ENCODE assay signal across 9 mouse cellular contexts in genomic region chr2:152225536-152225935, GRCm38 (mm10). TPM values are rescaled to one million over a fixed set of nuclear protein-coding genes. Genes with fewer than 3 reads are reported as not detected.
A peak's percentile ranks its signal among the peaks of the same experiment; 100 is the strongest.
DNase-seq lines count a peak whose midpoint lies in the region; ATAC-seq and TF ChIP-seq lines count a peak whose summit lies in the region.
"Had no signal": no experiment of that assay in that cellular context is flagged by ENCODE, and none has a peak within 500 bp of the region (broad histone marks: within the 10 kb centered on the region; RNA-seq: fewer than 3 reads in every experiment).

No protein-coding gene starts in this region.

- ATAC-seq in forebrain, embryonic 11.5 days (replicated peaks; ENCODE audit: low FRiP score): no peak
- no peak for ATAC-seq in forebrain, postnatal 0 days
- no peak for ATAC-seq in liver, embryonic 11.5 days (replicated peaks; ENCODE audit: low FRiP score)
- no peak for ATAC-seq in hindbrain, embryonic 14.5 days (ENCODE audit: low FRiP score)

- TF ChIP-seq POLR2A in myocyte (IDR thresholded peaks at IDR 0.05; ENCODE audit: insufficient read length, low read depth): no peak

- H3K4me3 ChIP-seq in forebrain, embryonic 11.5 days (ENCODE audit: low read depth, low read length): no peak overlapping the region
- H3K4me3 ChIP-seq in forebrain, postnatal 0 days (ENCODE audit: low read depth, low read length): no peak overlapping the region
- H3K4me3 ChIP-seq in liver, embryonic 11.5 days (ENCODE audit: low read depth, low read length): peak overlapping the region; percentile 79; the same call in 1 of the 2 replicates
- no peak overlapping the region for H3K4me3 ChIP-seq in hindbrain, embryonic 14.5 days (replicated peaks; ENCODE audit: low read length)
- peak overlapping the region; percentile 79 for H3K4me3 ChIP-seq in myocyte

- 73% methylated on average over 7 of the region's 7 CpGs for WGBS in forebrain, embryonic 11.5 days
- 82% methylated on average over 7 of the region's 7 CpGs for WGBS in forebrain, postnatal 0 days
- WGBS in liver, embryonic 11.5 days: 76% methylated on average over 7 of the region's 7 CpGs
- 81% methylated on average over 7 of the region's 7 CpGs for WGBS in hindbrain, embryonic 14.5 days

- no peaks in the 10 kb centered on the region; the same call in 1 of the 2 replicates for H3K4me1 ChIP-seq in forebrain, embryonic 11.5 days (replicated peaks; ENCODE audit: control insufficient read depth, insufficient read depth, low read length)
- H3K4me1 ChIP-seq in forebrain, postnatal 0 days (ENCODE audit: insufficient read depth): peaks cover 12% of the 10 kb centered on the region
- peaks cover 12% of the 10 kb centered on the region for H3K4me1 ChIP-seq in liver, embryonic 11.5 days (replicated peaks; ENCODE audit: control insufficient read depth, insufficient read depth, low read length)
- H3K4me1 ChIP-seq in hindbrain, embryonic 14.5 days (replicated peaks; ENCODE audit: control insufficient read depth, insufficient read depth, low read length): peaks cover 21% of the 10 kb centered on the region

- no peak overlapping the region for H3ac ChIP-seq in myocyte (ENCODE audit: control insufficient read depth, insufficient read length)

- H3K9ac ChIP-seq in forebrain, embryonic 11.5 days (ENCODE audit: low read length): no peak overlapping the region; the same call in 1 of the 2 replicates
- H3K9ac ChIP-seq in forebrain, postnatal 0 days: no peak overlapping the region
- peak overlapping the region; percentile 46 for H3K9ac ChIP-seq in liver, embryonic 11.5 days (ENCODE audit: low read depth, low read length)
- peak overlapping the region; percentile 98; the same call in 1 of the 2 replicates for H3K9ac ChIP-seq in hindbrain, embryonic 14.5 days

- H3K36me3 ChIP-seq in forebrain, embryonic 11.5 days (ENCODE audit: control insufficient read depth, insufficient read depth, low read length): no peaks in the 10 kb centered on the region
- no peaks in the 10 kb centered on the region for H3K36me3 ChIP-seq in forebrain, postnatal 0 days (ENCODE audit: insufficient read depth)
- H3K36me3 ChIP-seq in liver, embryonic 11.5 days (ENCODE audit: control insufficient read depth, insufficient read depth, low read length): no peaks in the 10 kb centered on the region; the same call in 1 of the 2 replicates
- H3K36me3 ChIP-seq in hindbrain, embryonic 14.5 days (replicated peaks; ENCODE audit: control insufficient read depth, insufficient read depth): no peaks in the 10 kb centered on the region
- no peaks in the 10 kb centered on the region for H3K36me3 ChIP-seq in myocyte (ENCODE audit: control insufficient read depth, insufficient read depth)

- H3K79me2 ChIP-seq in myocyte (ENCODE audit: control insufficient read depth, insufficient read depth): peaks cover 35% of the 10 kb centered on the region

- H3K27me3 ChIP-seq in forebrain, embryonic 11.5 days (ENCODE audit: control insufficient read depth, insufficient read depth, low read length): no peaks in the 10 kb centered on the region
- no peaks in the 10 kb centered on the region for H3K27me3 ChIP-seq in forebrain, postnatal 0 days (ENCODE audit: insufficient read depth, low read length)
- H3K27me3 ChIP-seq in liver, embryonic 11.5 days (replicated peaks; ENCODE audit: control insufficient read depth, insufficient read depth, low read length): no peaks in the 10 kb centered on the region
- no peaks in the 10 kb centered on the region for H3K27me3 ChIP-seq in hindbrain, embryonic 14.5 days (ENCODE audit: control insufficient read depth, insufficient read depth, low read length)
- H3K27me3 ChIP-seq in myocyte (ENCODE audit: control insufficient read depth, insufficient read depth, insufficient read length): no peaks in the 10 kb centered on the region

- H3K27ac ChIP-seq in forebrain, embryonic 11.5 days (ENCODE audit: low read depth, low read length): no peak overlapping the region
- no peak overlapping the region for H3K27ac ChIP-seq in forebrain, postnatal 0 days (ENCODE audit: low read depth, low read length)
- no peak overlapping the region for H3K27ac ChIP-seq in liver, embryonic 11.5 days (ENCODE audit: low read depth, low read length)
- no peak overlapping the region for H3K27ac ChIP-seq in hindbrain, embryonic 14.5 days

- DNase-seq in forebrain, embryonic 11.5 days (ENCODE audit: low spot score): no peak
- DNase-seq in forebrain, postnatal 0 days: no peak
- DNase-seq in liver, embryonic 11.5 days (ENCODE audit: low spot score): no peak
- DNase-seq in liver: no peak
- no peak for DNase-seq in hindbrain, embryonic 14.5 days (ENCODE audit: low spot score)
- no peak for DNase-seq in urinary bladder, postnatal 25 days (ENCODE audit: low spot score)
- no peak for DNase-seq in right cerebral cortex, postnatal 4 days
- DNase-seq: adrenal gland, adult 2 months had no signal

- no peak for TF ChIP-seq CTCF in forebrain, postnatal 0 days (IDR thresholded peaks at IDR 0.05; ENCODE audit: low read depth)

- H3K9me3 ChIP-seq in forebrain, embryonic 11.5 days (ENCODE audit: control insufficient read depth, low read length): no peaks in the 10 kb centered on the region
- H3K9me3 ChIP-seq in forebrain, postnatal 0 days (ENCODE audit: low read length): no peaks in the 10 kb centered on the region
- no peaks in the 10 kb centered on the region for H3K9me3 ChIP-seq in liver, embryonic 11.5 days (ENCODE audit: control insufficient read depth, low read length)
- H3K9me3 ChIP-seq in hindbrain, embryonic 14.5 days (ENCODE audit: control insufficient read depth, low read length): no peaks in the 10 kb centered on the region

- peak overlapping the region; percentile 45; the same call in 1 of the 2 replicates for H3K4me2 ChIP-seq in forebrain, embryonic 11.5 days (ENCODE audit: low read depth, low read length, severe bottlenecking)
- no peak overlapping the region for H3K4me2 ChIP-seq in forebrain, postnatal 0 days (ENCODE audit: low read depth)
- peak overlapping the region; percentile 58 for H3K4me2 ChIP-seq in liver, embryonic 11.5 days
- peak overlapping the region; percentile 47; the same call in 1 of the 2 replicates for H3K4me2 ChIP-seq in hindbrain, embryonic 14.5 days (replicated peaks)
- peak overlapping the region; percentile 79 for H3K4me2 ChIP-seq in myocyte (ENCODE audit: low read depth)

TF ChIP-seq in myocyte, 11 proteins besides CTCF, POLR2A, EP300 and RAD21:
- TF ChIP-seq CEBPB (IDR thresholded peaks at IDR 0.05; ENCODE audit: insufficient read depth, poor library complexity, severe bottlenecking): no peak
- no peak for TF ChIP-seq REST (IDR thresholded peaks at IDR 0.05; ENCODE audit: insufficient read depth, insufficient read length)
- no peak for TF ChIP-seq POLR2AphosphoS2 (IDR thresholded peaks at IDR 0.05; ENCODE audit: insufficient read length, low read depth)
- no peak for TF ChIP-seq MAX (IDR thresholded peaks at IDR 0.05; ENCODE audit: low read depth)
- TF ChIP-seq TCF12 (IDR thresholded peaks at IDR 0.05; ENCODE audit: insufficient read depth, poor library complexity, severe bottlenecking): no peak
- TF ChIP-seq SRF (IDR thresholded peaks at IDR 0.05; ENCODE audit: control insufficient read depth, insufficient read length, low read depth): no peak
- no peak for TF ChIP-seq E2F4 (IDR thresholded peaks at IDR 0.05; ENCODE audit: insufficient read depth)
- no peak for TF ChIP-seq MYOG (IDR thresholded peaks at IDR 0.05; ENCODE audit: control insufficient read depth in 1 of 3, insufficient read depth in 1 of 3, insufficient read length in 2 of 3, low read depth in 2 of 3)
- TF ChIP-seq USF1 (IDR thresholded peaks at IDR 0.05; ENCODE audit: low read depth): no peak
- TF ChIP-seq MYOD1 (IDR thresholded peaks at IDR 0.05; ENCODE audit: control insufficient read depth in 1 of 3, insufficient read length in 2 of 3, low read depth in 2 of 3): no peak
- TF ChIP-seq TCF3 (IDR thresholded peaks at IDR 0.05; ENCODE audit: insufficient read length, low read depth): no peak

RNA-seq across cellular contexts. Expression of gene Csnk2a1, which starts 1.1 kb away (rescaled TPM):
- 72.2 and 73.6 TPM in 2 replicates for polyA plus RNA-seq in forebrain, embryonic 11.5 days (2014; fragmentation: Nextera tagmentation; extraction: Ambion mirVana)
- 193 and 219 TPM in 2 replicates for total RNA-seq in forebrain, postnatal 0 days (2014; rRNA removed)
- polyA plus RNA-seq in forebrain, postnatal 0 days (2015; fragmentation: Nextera tagmentation; extraction: Ambion mirVana): 98.1 and 112 TPM in 2 replicates
- 45.1 and 65.2 TPM in 2 replicates for polyA plus RNA-seq in liver, embryonic 11.5 days (2014; fragmentation: Nextera tagmentation; extraction: Ambion mirVana)
- polyA plus RNA-seq in hindbrain, embryonic 14.5 days (2014; fragmentation: Nextera tagmentation; extraction: Ambion mirVana): 104 and 150 TPM in 2 replicates
- polyA plus RNA-seq in myocyte (2012; fragmentation: generic; extraction: Trizol): 47.5 TPM

Comparison
In these comparisons a context has a peak if more than half of its experiments do, and no peak if none do; other contexts are left out.
1. H3K4me3 ChIP-seq: peak in liver, embryonic 11.5 days (single experiment) and myocyte (single experiment); none in forebrain, embryonic 11.5 days (single experiment), forebrain, postnatal 0 days (single experiment) and hindbrain, embryonic 14.5 days (single experiment).
2. H3K9ac ChIP-seq: peak in liver, embryonic 11.5 days (single experiment) and hindbrain, embryonic 14.5 days (single experiment); none in forebrain, embryonic 11.5 days (single experiment) and forebrain, postnatal 0 days (single experiment).